Mouse (Mus musculus): ENCODE measurements around the gene Tnfsfm13. TPM values are rescaled to one million over a fixed set of nuclear protein-coding genes. Genes with fewer than 3 reads are reported as not detected.

The Tnfsfm13 gene
- polyA plus RNA-seq, 1 experiment: not detected

- 44% methylated on average over 9 of the region's 9 CpGs for WGBS
- H3K4me1 ChIP-seq (ENCODE audit: control insufficient read depth, insufficient read depth, low read length): peaks cover 5% of the 10 kb centered on the region
Observed at GRCm38 (mm10) chr11:69654760-69655159, 41.1 kb downstream of the Tnfsfm13 start.

GRCm38 (mm10) chr11:69653399-69653798 lies 42.5 kb downstream of the Tnfsfm13 start:
- no peak for TF ChIP-seq POLR2A (IDR thresholded peaks at IDR 0.05; ENCODE audit: insufficient read depth, low read depth, low read length)
- no peak for TF ChIP-seq CTCF (IDR thresholded peaks at IDR 0.05; ENCODE audit: insufficient read depth, low read depth, low read length)
- Histone ChIP-seq H3K4me3 (ENCODE audit: insufficient read depth, low read depth, low read length) (no peak overlapping the region), H3K27ac (ENCODE audit: insufficient read depth, low read depth, low read length) (no peak overlapping the region), H3K4me1 (ENCODE audit: control insufficient read depth, insufficient read depth, low read length) (peaks cover 5% of the 10 kb centered on the region)
- WGBS: 52% methylated on average over 5 of the region's 5 CpGs

More at GRCm38 (mm10) chr11:69654760-69655159, 41.1 kb downstream of the Tnfsfm13 start:
- no peak overlapping the region for H3K4me3 ChIP-seq (ENCODE audit: insufficient read depth, low read depth, low read length)
- no peak for TF ChIP-seq CTCF (IDR thresholded peaks at IDR 0.05; ENCODE audit: insufficient read depth, low read depth, low read length)
- H3K27ac ChIP-seq (ENCODE audit: insufficient read depth, low read depth, low read length): no peak overlapping the region

GRCm38 (mm10) chr11:69645860-69646259 lies 50.0 kb downstream of the Tnfsfm13 start:
- Histone ChIP-seq H3K4me1 (ENCODE audit: control insufficient read depth, insufficient read depth, low read length) (no peaks in the 10 kb centered on the region), H3K27ac (ENCODE audit: insufficient read depth, low read depth, low read length) (no peak overlapping the region), H3K4me3 (ENCODE audit: insufficient read depth, low read depth, low read length) (no peak overlapping the region)
- TF ChIP-seq POLR2A (IDR thresholded peaks at IDR 0.05; ENCODE audit: insufficient read depth, low read depth, low read length) (no peak), CTCF (IDR thresholded peaks at IDR 0.05; ENCODE audit: insufficient read depth, low read depth, low read length) (no peak)
- WGBS: 88% methylated on average over 5 of the region's 5 CpGs

GRCm38 (mm10) chr11:69635471-69635870 lies 60.4 kb downstream of the Tnfsfm13 start:
- 52% methylated on average over 3 of the region's 3 CpGs for WGBS
- Histone ChIP-seq H3K4me3 (ENCODE audit: insufficient read depth, low read depth, low read length) (no peak overlapping the region), H3K4me1 (ENCODE audit: control insufficient read depth, insufficient read depth, low read length) (no peaks in the 10 kb centered on the region), H3K27ac (ENCODE audit: insufficient read depth, low read depth, low read length) (no peak overlapping the region)
- TF ChIP-seq POLR2A (IDR thresholded peaks at IDR 0.05; ENCODE audit: insufficient read depth, low read depth, low read length) (no peak), CTCF (IDR thresholded peaks at IDR 0.05; ENCODE audit: insufficient read depth, low read depth, low read length) (no peak)

- WGBS: under 1% methylated on average over 40 of the region's 50 CpGs
- peak overlapping the region; percentile 61 for H3K4me3 ChIP-seq (ENCODE audit: insufficient read depth, low read depth, low read length)
- no peaks in the 10 kb centered on the region for H3K4me1 ChIP-seq (ENCODE audit: control insufficient read depth, insufficient read depth, low read length)
- H3K27ac ChIP-seq (ENCODE audit: insufficient read depth, low read depth, low read length): peak overlapping the region; percentile 14; the same call in 1 of the 2 replicates
- TF ChIP-seq POLR2A (IDR thresholded peaks at IDR 0.05; ENCODE audit: insufficient read depth, low read depth, low read length) (no peak), CTCF (IDR thresholded peaks at IDR 0.05; ENCODE audit: insufficient read depth, low read depth, low read length) (no peak)
Observed at GRCm38 (mm10) chr11:69633128-69633866, 62.6 kb downstream of the Tnfsfm13 start.

Other genes starting within 250 kb of the Tnfsfm13 start
- not detected in 2 replicates for gene Dnah2, start 147.0 kb downstream of the Tnfsfm13 start, polyA plus RNA-seq (2012; ENCODE audit: insufficient read depth, insufficient read length, low replicate concordance, missing spikeins)
- not detected in 2 replicates for gene Efnb3, start 135.9 kb downstream of the Tnfsfm13 start, polyA plus RNA-seq (2012; ENCODE audit: insufficient read depth, insufficient read length, low replicate concordance, missing spikeins)
- gene Wrap53, start 115.8 kb downstream of the Tnfsfm13 start, polyA plus RNA-seq (2012; ENCODE audit: insufficient read depth, insufficient read length, low replicate concordance, missing spikeins): not detected in 2 replicates
- not detected in 2 replicates for gene Trp53, start 115.7 kb downstream of the Tnfsfm13 start, polyA plus RNA-seq (2012; ENCODE audit: insufficient read depth, insufficient read length, low replicate concordance, missing spikeins)
- gene Atp1b2, start 90.2 kb downstream of the Tnfsfm13 start, polyA plus RNA-seq (2012; ENCODE audit: insufficient read depth, insufficient read length, low replicate concordance, missing spikeins): 162 TPM in 1 of 2 replicates, not detected in the other
- not detected in 2 replicates for gene Shbg, start 78.2 kb downstream of the Tnfsfm13 start, polyA plus RNA-seq (2012; ENCODE audit: insufficient read depth, insufficient read length, low replicate concordance, missing spikeins)
- gene Sat2, start 74.1 kb downstream of the Tnfsfm13 start, polyA plus RNA-seq (2012; ENCODE audit: insufficient read depth, insufficient read length, low replicate concordance, missing spikeins): not detected in 2 replicates
- not detected in 2 replicates for gene Fxr2, start 63.1 kb downstream of the Tnfsfm13 start, polyA plus RNA-seq (2012; ENCODE audit: insufficient read depth, insufficient read length, low replicate concordance, missing spikeins)
- not detected in 2 replicates for gene Sox15, start 40.8 kb downstream of the Tnfsfm13 start, polyA plus RNA-seq (2012; ENCODE audit: insufficient read depth, insufficient read length, low replicate concordance, missing spikeins)
- not detected in 2 replicates for gene Mpdu1, start 33.5 kb downstream of the Tnfsfm13 start, polyA plus RNA-seq (2012; ENCODE audit: insufficient read depth, insufficient read length, low replicate concordance, missing spikeins)
- not detected in 2 replicates for gene Cd68, start 29.9 kb downstream of the Tnfsfm13 start, polyA plus RNA-seq (2012; ENCODE audit: insufficient read depth, insufficient read length, low replicate concordance, missing spikeins)
- gene Eif4a1, start 23.7 kb downstream of the Tnfsfm13 start, polyA plus RNA-seq (2012; ENCODE audit: insufficient read depth, insufficient read length, low replicate concordance, missing spikeins): 796 TPM in 1 of 2 replicates, not detected in the other
- not detected in 2 replicates for gene Senp3, start 14.0 kb downstream of the Tnfsfm13 start, polyA plus RNA-seq (2012; ENCODE audit: insufficient read depth, insufficient read length, low replicate concordance, missing spikeins)
- not detected in 2 replicates for gene Tnfsf13, start 10.3 kb downstream of the Tnfsfm13 start, polyA plus RNA-seq (2012; ENCODE audit: insufficient read depth, insufficient read length, low replicate concordance, missing spikeins)
- not detected in 2 replicates for gene Tnfsf12, start 249 bp downstream of the Tnfsfm13 start, polyA plus RNA-seq (2012; ENCODE audit: insufficient read depth, insufficient read length, low replicate concordance, missing spikeins)
- 105 TPM in 2 replicates for gene Polr2a, start 62.5 kb upstream of the Tnfsfm13 start, polyA plus RNA-seq (2012; ENCODE audit: insufficient read depth, insufficient read length, low replicate concordance, missing spikeins)
- gene Slc35g3, start 65.9 kb upstream of the Tnfsfm13 start, polyA plus RNA-seq (2012; ENCODE audit: insufficient read depth, insufficient read length, low replicate concordance, missing spikeins): not detected in 2 replicates
- 250 TPM in 1 of 2 replicates, not detected in the other for gene Zbtb4, start 69.8 kb upstream of the Tnfsfm13 start, polyA plus RNA-seq (2012; ENCODE audit: insufficient read depth, insufficient read length, low replicate concordance, missing spikeins)
- not detected in 2 replicates for gene Chrnb1, start 99.8 kb upstream of the Tnfsfm13 start, polyA plus RNA-seq (2012; ENCODE audit: insufficient read depth, insufficient read length, low replicate concordance, missing spikeins)
- gene Fgf11, start 105.8 kb upstream of the Tnfsfm13 start, polyA plus RNA-seq (2012; ENCODE audit: insufficient read depth, insufficient read length, low replicate concordance, missing spikeins): not detected in 2 replicates
- not detected in 2 replicates for gene Tmem102, start 109.5 kb upstream of the Tnfsfm13 start, polyA plus RNA-seq (2012; ENCODE audit: insufficient read depth, insufficient read length, low replicate concordance, missing spikeins)
- gene Gm39566, start 119.2 kb upstream of the Tnfsfm13 start, polyA plus RNA-seq (2012; ENCODE audit: insufficient read depth, insufficient read length, low replicate concordance, missing spikeins): not detected in 2 replicates
- not detected in 2 replicates for gene Spem2, start 122.4 kb upstream of the Tnfsfm13 start, polyA plus RNA-seq (2012; ENCODE audit: insufficient read depth, insufficient read length, low replicate concordance, missing spikeins)
- gene Spem1, start 126.1 kb upstream of the Tnfsfm13 start, polyA plus RNA-seq (2012; ENCODE audit: insufficient read depth, insufficient read length, low replicate concordance, missing spikeins): not detected in 2 replicates
- gene Nlgn2, start 141.7 kb upstream of the Tnfsfm13 start, polyA plus RNA-seq (2012; ENCODE audit: insufficient read depth, insufficient read length, low replicate concordance, missing spikeins): 82.2 TPM in 1 of 2 replicates, not detected in the other
- not detected in 2 replicates for gene Tmem256, start 142.4 kb upstream of the Tnfsfm13 start, polyA plus RNA-seq (2012; ENCODE audit: insufficient read depth, insufficient read length, low replicate concordance, missing spikeins)
- gene Plscr3, start 150.3 kb upstream of the Tnfsfm13 start, polyA plus RNA-seq (2012; ENCODE audit: insufficient read depth, insufficient read length, low replicate concordance, missing spikeins): not detected in 2 replicates
- gene Tnk1, start 162.6 kb upstream of the Tnfsfm13 start, polyA plus RNA-seq (2012; ENCODE audit: insufficient read depth, insufficient read length, low replicate concordance, missing spikeins): not detected in 2 replicates
- not detected in 2 replicates for gene Tmem95, start 181.9 kb upstream of the Tnfsfm13 start, polyA plus RNA-seq (2012; ENCODE audit: insufficient read depth, insufficient read length, low replicate concordance, missing spikeins)
- not detected in 2 replicates for gene Kctd11, start 185.3 kb upstream of the Tnfsfm13 start, polyA plus RNA-seq (2012; ENCODE audit: insufficient read depth, insufficient read length, low replicate concordance, missing spikeins)
- 120 TPM in 1 of 2 replicates, not detected in the other for gene Acap1, start 199.4 kb upstream of the Tnfsfm13 start, polyA plus RNA-seq (2012; ENCODE audit: insufficient read depth, insufficient read length, low replicate concordance, missing spikeins)
- gene 2810408A11Rik, start 204.9 kb upstream of the Tnfsfm13 start, polyA plus RNA-seq (2012; ENCODE audit: insufficient read depth, insufficient read length, low replicate concordance, missing spikeins): not detected in 2 replicates
- not detected in 2 replicates for gene Neurl4, start 205.0 kb upstream of the Tnfsfm13 start, polyA plus RNA-seq (2012; ENCODE audit: insufficient read depth, insufficient read length, low replicate concordance, missing spikeins)
- not detected in 2 replicates for gene Gps2, start 217.8 kb upstream of the Tnfsfm13 start, polyA plus RNA-seq (2012; ENCODE audit: insufficient read depth, insufficient read length, low replicate concordance, missing spikeins)
- gene Eif5a, start 225.9 kb upstream of the Tnfsfm13 start, polyA plus RNA-seq (2012; ENCODE audit: insufficient read depth, insufficient read length, low replicate concordance, missing spikeins): 516 and 653 TPM in 2 replicates
- not detected in 2 replicates for gene Ybx2, start 239.7 kb upstream of the Tnfsfm13 start, polyA plus RNA-seq (2012; ENCODE audit: insufficient read depth, insufficient read length, low replicate concordance, missing spikeins)